Mouse (Mus musculus) effector memory CD4-positive, alpha-beta T cell, adult 5 months (primary cell): ENCODE results near the gene Spin1. TPM values are rescaled to one million over a fixed set of nuclear protein-coding genes. Genes with fewer than 3 reads are reported as not detected.

Experiments used
- polyA plus RNA-seq: library from polyadenylated mRNA; unstranded; fragments of 100-300 nt; shearing (Covaris generic); gene quantifications from one replicate; pipeline ENCODE4 v1.2.1, GENCODE M21; 2017

Spin1 gene
- polyA plus RNA-seq = 56.0 TPM

GRCm38 (mm10) chr13:51100233-51101015 is at the start of gene Spin1:
Spin1 (plus strand) TSS chr13:51100880.

GRCm38 (mm10) chr13:51170691-51171680 is 70.3 kb downstream of the Spin1 start, which contains the start of gene Nxnl2:
Nxnl2 (plus strand) TSS chr13:51171022.

Other genes starting within 250 kb of the Spin1 start
- 0.32 TPM for gene Nxnl2, start 70.1 kb downstream of the Spin1 start, polyA plus RNA-seq